ENCODE assay signal across 8 mouse cellular contexts in the genomic region with DNA sequence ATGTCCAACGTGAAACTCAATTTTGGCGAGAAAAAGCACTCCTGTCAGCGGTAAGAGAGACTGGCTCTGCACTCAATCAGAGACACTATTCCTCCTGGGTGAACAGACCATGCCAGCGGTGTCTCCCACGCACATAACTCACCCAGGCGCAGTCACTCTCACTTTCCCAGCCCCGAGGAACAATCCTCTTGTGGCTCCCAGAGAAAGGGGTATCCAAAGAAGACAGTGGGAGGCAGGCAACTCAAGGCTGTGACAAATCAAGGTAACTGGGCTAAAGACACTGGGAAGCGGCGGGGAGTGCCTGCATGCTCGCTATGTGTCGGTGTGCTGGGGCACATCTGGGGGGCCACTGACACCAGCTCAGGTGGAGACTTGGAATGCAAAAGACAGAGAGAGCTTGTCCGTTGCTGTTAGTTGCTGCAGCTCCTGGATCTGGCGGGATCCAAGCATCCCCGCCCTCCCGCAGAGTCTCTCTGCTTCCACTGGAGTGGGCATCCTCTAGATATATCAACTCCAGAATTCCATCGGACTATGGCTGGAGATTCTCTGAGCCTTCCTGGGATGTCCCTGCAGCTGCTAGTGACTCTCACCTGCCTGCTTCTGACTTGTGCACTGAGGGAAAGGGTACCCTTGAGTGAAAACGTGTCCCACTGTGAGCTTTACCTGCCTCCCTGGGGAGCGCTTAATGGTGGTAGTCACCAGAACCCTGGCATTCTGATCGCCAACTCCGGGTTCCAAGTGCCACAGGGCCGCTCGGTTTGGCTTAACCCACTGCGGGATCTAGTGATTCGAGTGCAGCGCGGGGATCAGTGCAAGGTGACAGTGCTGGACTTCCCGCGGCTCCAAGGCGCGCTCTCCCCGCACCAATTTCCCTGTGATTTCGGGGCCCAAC. TPM values are rescaled to one million over a fixed set of nuclear protein-coding genes. Genes with fewer than 3 reads are reported as not detected.
DNase-seq lines count a peak whose midpoint lies in the region; ATAC-seq lines count a peak whose summit lies in the region.

Gene Frem3, plus strand, starts transcription at position 532 of the 892 bp plus-strand sequence.

- H3K4me3 ChIP-seq in hindbrain, embryonic 16.5 days (ENCODE audit: low read length): peak within 1 kb of the TSS; percentile 46
- H3K4me3 ChIP-seq in neural tube, embryonic 15.5 days (replicated peaks): peak within 1 kb of the TSS; percentile 42

- no peaks in the 10 kb centered on the region for H3K9me3 ChIP-seq in hindbrain, embryonic 16.5 days (ENCODE audit: control insufficient read depth, low read length)
- no peaks in the 10 kb centered on the region for H3K9me3 ChIP-seq in neural tube, embryonic 15.5 days (replicated peaks)

- WGBS in hindbrain, embryonic 16.5 days: 3% methylated on average over 32 of the region's 32 CpGs
- WGBS in neural tube, embryonic 15.5 days: 2% methylated on average over 32 of the region's 32 CpGs

- H3K4me2 ChIP-seq in hindbrain, embryonic 16.5 days (ENCODE audit: low read length): peak within 1 kb of the TSS; percentile 90
- H3K4me2 ChIP-seq in neural tube, embryonic 15.5 days: peak within 1 kb of the TSS; percentile 88

- peak within 1 kb of the TSS; percentile 48 for H3K9ac ChIP-seq in hindbrain, embryonic 16.5 days (ENCODE audit: low read depth, low read length)
- H3K9ac ChIP-seq in neural tube, embryonic 15.5 days (replicated peaks): peak within 1 kb of the TSS; percentile 3

- no peaks in the 10 kb centered on the region for H3K36me3 ChIP-seq in hindbrain, embryonic 16.5 days (ENCODE audit: control insufficient read depth, insufficient read depth, low read length)
- H3K36me3 ChIP-seq in neural tube, embryonic 15.5 days: no peaks in the 10 kb centered on the region

- H3K4me1 ChIP-seq in hindbrain, embryonic 16.5 days (ENCODE audit: control insufficient read depth, insufficient read depth, low read depth, low read length): peaks cover 12% of the 10 kb centered on the region
- peaks cover 15% of the 10 kb centered on the region for H3K4me1 ChIP-seq in neural tube, embryonic 15.5 days

- peaks cover 10% of the 10 kb centered on the region for H3K27me3 ChIP-seq in hindbrain, embryonic 16.5 days (replicated peaks; ENCODE audit: control insufficient read depth, insufficient read depth, low read length)
- peaks cover 24% of the 10 kb centered on the region for H3K27me3 ChIP-seq in neural tube, embryonic 15.5 days (replicated peaks)

- peak; percentile 2 to 5 for DNase-seq in layer of hippocampus, postnatal 36 days
- DNase-seq in layer of hippocampus, adult 11-12 months (ENCODE audit: low spot score): no peak
- peak; percentile 7 for DNase-seq in embryo, embryonic 11.5 days (ENCODE audit: low read depth, low spot score)
- no peak for DNase-seq in spleen, postnatal 14 days (ENCODE audit: low spot score in 2 of 2)
- no peak for DNase-seq in thymus, postnatal 10 days (ENCODE audit: low spot score in 2 of 2)
- DNase-seq in cerebellum, postnatal 25 days: no peak

- ATAC-seq in hindbrain, embryonic 16.5 days: peak; percentile 54
- ATAC-seq in neural tube, embryonic 15.5 days (ENCODE audit: low FRiP score): peak; percentile 63

- no peak within 1 kb of the TSS for H3K27ac ChIP-seq in hindbrain, embryonic 16.5 days (ENCODE audit: low read depth, low read length)
- no peak within 1 kb of the TSS for H3K27ac ChIP-seq in neural tube, embryonic 15.5 days (replicated peaks)

RNA-seq across cellular contexts. Expression of gene Frem3, which starts in this region (rescaled TPM):
- total RNA-seq in layer of hippocampus, postnatal 36 days (2021): 1 to 10 TPM; 1.1 to 1.2 TPM
- polyA plus RNA-seq in hindbrain, embryonic 16.5 days (2015; fragmentation: Nextera tagmentation; extraction: Ambion mirVana): 0.09 and 0.16 TPM in 2 replicates
- polyA plus RNA-seq in neural tube, embryonic 15.5 days (2015; fragmentation: Nextera tagmentation; extraction: Ambion mirVana): 0.37 and 0.47 TPM in 2 replicates

Comparison
In these comparisons a context has a peak if more than half of its experiments do, and no peak if none do; other contexts are left out.
1. DNase-seq: peak in layer of hippocampus, postnatal 36 days (2 of 2) and embryo, embryonic 11.5 days (single experiment); none in layer of hippocampus, adult 11-12 months (single experiment), spleen, postnatal 14 days (0 of 2), thymus, postnatal 10 days (0 of 2) and cerebellum, postnatal 25 days (0 of 2).
2. Peak in ATAC-seq, H3K4me3 ChIP-seq, H3K9ac ChIP-seq and H3K4me2 ChIP-seq in hindbrain, embryonic 16.5 days; RNA of the gene not detected or under 1 TPM.
3. Peak in ATAC-seq, H3K4me3 ChIP-seq, H3K9ac ChIP-seq and H3K4me2 ChIP-seq in neural tube, embryonic 15.5 days; RNA of the gene not detected or under 1 TPM.